Comparison of ENCODE assay signal across 21 mouse cellular contexts in genomic region chr2:91644021-91644420, GRCm38 (mm10). TPM values are rescaled to one million over a fixed set of nuclear protein-coding genes. Genes with fewer than 3 reads are reported as not detected.
DNase-seq lines count a peak whose midpoint lies in the region; ATAC-seq and TF ChIP-seq lines count a peak whose summit lies in the region.
"Had no signal": no experiment of that assay in that cellular context is flagged by ENCODE, and none has a peak within 500 bp of the region (broad histone marks: within the 10 kb centered on the region; RNA-seq: fewer than 3 reads in every experiment).

No protein-coding gene starts in this region.

- H3K4me1 ChIP-seq in liver, embryonic 12.5 days: peaks cover 57% of the 10 kb centered on the region
- peaks cover 66% of the 10 kb centered on the region for H3K4me1 ChIP-seq in thymus, adult 2 months (replicated peaks; ENCODE audit: control insufficient read depth, insufficient read depth, low read length)
- H3K4me1 ChIP-seq in liver, embryonic 15.5 days (replicated peaks): peaks cover 57% of the 10 kb centered on the region
- peaks cover 13% of the 10 kb centered on the region for H3K4me1 ChIP-seq in forebrain, embryonic 15.5 days
- peaks cover 11% of the 10 kb centered on the region for H3K4me1 ChIP-seq in forebrain, embryonic 12.5 days

- H3K9me3 ChIP-seq in liver, embryonic 12.5 days (replicated peaks): no peaks in the 10 kb centered on the region
- H3K9me3 ChIP-seq in liver, embryonic 15.5 days (replicated peaks): no peaks in the 10 kb centered on the region
- no peaks in the 10 kb centered on the region for H3K9me3 ChIP-seq in forebrain, embryonic 15.5 days
- H3K9me3 ChIP-seq in forebrain, embryonic 12.5 days: no peaks in the 10 kb centered on the region
- H3K9me3 ChIP-seq: embryonic facial prominence, embryonic 13.5 days; G1E; heart, embryonic 10.5 days; hindbrain, embryonic 12.5 days had no signal

- 88% methylated on average over 11 of the region's 11 CpGs for WGBS in liver, embryonic 12.5 days (ENCODE audit: insufficient replicate concordance)
- WGBS in thymus, adult 2 months: 77% methylated on average over 11 of the region's 11 CpGs
- 90% methylated on average over 11 of the region's 11 CpGs for WGBS in liver, embryonic 15.5 days (ENCODE audit: insufficient replicate concordance)
- WGBS in forebrain, embryonic 15.5 days: 95% methylated on average over 11 of the region's 11 CpGs
- 98% methylated on average over 11 of the region's 11 CpGs for whole genome bisulfite sequencing in forebrain, embryonic 12.5 days

- no peak overlapping the region for H3K9ac ChIP-seq in liver, embryonic 12.5 days
- H3K9ac ChIP-seq in liver, embryonic 15.5 days: no peak overlapping the region
- H3K9ac ChIP-seq in forebrain, embryonic 15.5 days (replicated peaks): no peak overlapping the region
- no peak overlapping the region for H3K9ac ChIP-seq in forebrain, embryonic 12.5 days
- H3K9ac ChIP-seq: embryonic facial prominence, embryonic 13.5 days; hindbrain, embryonic 12.5 days had no signal

- peak overlapping the region; percentile 77 for H3K27ac ChIP-seq in liver, embryonic 12.5 days
- H3K27ac ChIP-seq in thymus, adult 2 months (ENCODE audit: control insufficient read depth, insufficient read depth, low read length): peak overlapping the region; percentile 96
- peak overlapping the region; percentile 53; the same call in 1 of the 2 replicates for H3K27ac ChIP-seq in liver, embryonic 15.5 days (replicated peaks)
- H3K27ac ChIP-seq in forebrain, embryonic 15.5 days (replicated peaks): no peak overlapping the region
- H3K27ac ChIP-seq in forebrain, embryonic 12.5 days: no peak overlapping the region
- H3K27ac ChIP-seq: embryonic facial prominence, embryonic 13.5 days; heart, embryonic 10.5 days; hindbrain, embryonic 12.5 days had no signal

- H3K4me2 ChIP-seq in liver, embryonic 12.5 days: no peak overlapping the region
- no peak overlapping the region for H3K4me2 ChIP-seq in liver, embryonic 15.5 days
- H3K4me2 ChIP-seq in forebrain, embryonic 15.5 days (replicated peaks): no peak overlapping the region
- no peak overlapping the region for H3K4me2 ChIP-seq in forebrain, embryonic 12.5 days
- H3K4me2 ChIP-seq: embryonic facial prominence, embryonic 13.5 days; hindbrain, embryonic 12.5 days had no signal

- peaks cover 57% of the 10 kb centered on the region for H3K36me3 ChIP-seq in liver, embryonic 12.5 days
- peaks cover 13% of the 10 kb centered on the region for H3K36me3 ChIP-seq in thymus, adult 2 months (ENCODE audit: control insufficient read depth, insufficient read depth, low read length)
- peaks cover 44% of the 10 kb centered on the region for H3K36me3 ChIP-seq in liver, embryonic 15.5 days (replicated peaks)
- H3K36me3 ChIP-seq in forebrain, embryonic 15.5 days: peaks cover 47% of the 10 kb centered on the region
- H3K36me3 ChIP-seq in forebrain, embryonic 12.5 days (replicated peaks): peaks cover 59% of the 10 kb centered on the region

- H3K27me3 ChIP-seq in liver, embryonic 12.5 days (replicated peaks): no peaks in the 10 kb centered on the region
- H3K27me3 ChIP-seq in thymus, adult 2 months (ENCODE audit: control insufficient read depth, insufficient read depth, low read length): no peaks in the 10 kb centered on the region
- H3K27me3 ChIP-seq in liver, embryonic 15.5 days: no peaks in the 10 kb centered on the region
- H3K27me3 ChIP-seq in forebrain, embryonic 15.5 days: no peaks in the 10 kb centered on the region
- no peaks in the 10 kb centered on the region for H3K27me3 ChIP-seq in forebrain, embryonic 12.5 days
- H3K27me3 ChIP-seq: embryonic facial prominence, embryonic 13.5 days; hindbrain, embryonic 12.5 days had no signal

- ATAC-seq in liver, embryonic 12.5 days: no peak
- no peak for ATAC-seq in liver, embryonic 15.5 days (ENCODE audit: insufficient read depth)
- ATAC-seq in forebrain, embryonic 15.5 days (replicated peaks): no peak
- no peak for ATAC-seq in forebrain, embryonic 12.5 days (ENCODE audit: low FRiP score)
- ATAC-seq: forebrain, embryonic 14.5 days; hindbrain, embryonic 16.5 days had no signal

- H3K4me3 ChIP-seq in liver, embryonic 12.5 days: no peak overlapping the region
- no peak overlapping the region for H3K4me3 ChIP-seq in thymus, adult 2 months (ENCODE audit: control insufficient read depth, insufficient read depth, low read length)
- H3K4me3 ChIP-seq in liver, embryonic 15.5 days (replicated peaks): no peak overlapping the region
- no peak overlapping the region for H3K4me3 ChIP-seq in forebrain, embryonic 15.5 days
- no peak overlapping the region for H3K4me3 ChIP-seq in forebrain, embryonic 12.5 days (replicated peaks)
- H3K4me3 ChIP-seq: embryonic facial prominence, embryonic 13.5 days; heart, embryonic 10.5 days; hindbrain, embryonic 12.5 days had no signal

- no peak for TF ChIP-seq POLR2A in thymus, adult 2 months (IDR thresholded peaks at IDR 0.05; ENCODE audit: control insufficient read depth, extremely low read depth, insufficient read depth, low read length, poor library complexity)

- no peak for TF ChIP-seq CTCF in thymus, adult 2 months (IDR thresholded peaks at IDR 0.05; ENCODE audit: borderline replicate concordance, control insufficient read depth, extremely low read depth, insufficient read depth, low read length, poor library complexity)

- DNase-seq in liver: no peak
- no peak for DNase-seq in thymus, adult 2 months
- DNase-seq in thymus, postnatal 36 days: no peak
- DNase-seq: adrenal gland, postnatal 14 days; cerebellum, adult 11-12 months; cerebellum, adult 9-10 months; cerebellum, postnatal 25 days; gastrocnemius, postnatal 36 days; heart, adult 18-20 months; heart, postnatal 10 days; heart, postnatal 4 days had no signal

RNA-seq across cellular contexts. Expression of gene Zfp408, which starts 5.6 kb away (rescaled TPM):
- polyA plus RNA-seq in liver, embryonic 12.5 days (2016; fragmentation: Nextera tagmentation; extraction: Ambion mirVana): 5.0 and 5.9 TPM in 2 replicates
- 52.2 and 62.6 TPM in 2 replicates for polyA plus RNA-seq in thymus, adult 2 months (2012; rRNA removed)
- polyA plus RNA-seq in liver, embryonic 15.5 days (2015; fragmentation: Nextera tagmentation; extraction: Ambion mirVana): 2.8 and 2.9 TPM in 2 replicates
- polyA plus RNA-seq in forebrain, embryonic 15.5 days (2015; fragmentation: Nextera tagmentation; extraction: Ambion mirVana): 13.8 and 14.8 TPM in 2 replicates
- 8.9 and 12.6 TPM in 2 replicates for polyA plus RNA-seq in forebrain, embryonic 12.5 days (2016; fragmentation: Nextera tagmentation; extraction: Ambion mirVana)

RNA-seq across cellular contexts. Expression of gene Arhgap1, which starts 5.6 kb away (rescaled TPM):
- polyA plus RNA-seq in liver, embryonic 12.5 days (2016; fragmentation: Nextera tagmentation; extraction: Ambion mirVana): 59.8 and 66.1 TPM in 2 replicates
- 185 and 191 TPM in 2 replicates for polyA plus RNA-seq in thymus, adult 2 months (2012; rRNA removed)
- 42.5 and 43.7 TPM in 2 replicates for polyA plus RNA-seq in liver, embryonic 15.5 days (2015; fragmentation: Nextera tagmentation; extraction: Ambion mirVana)
- polyA plus RNA-seq in forebrain, embryonic 15.5 days (2015; fragmentation: Nextera tagmentation; extraction: Ambion mirVana): 88.7 and 92.7 TPM in 2 replicates
- polyA plus RNA-seq in forebrain, embryonic 12.5 days (2016; fragmentation: Nextera tagmentation; extraction: Ambion mirVana): 71.0 and 76.1 TPM in 2 replicates

RNA-seq across cellular contexts. Expression of gene F2, which starts 7.8 kb away (rescaled TPM):
- polyA plus RNA-seq in liver, embryonic 12.5 days (2016; fragmentation: Nextera tagmentation; extraction: Ambion mirVana): 121 and 125 TPM in 2 replicates
- polyA plus RNA-seq in thymus, adult 2 months (2012; rRNA removed): 0.62 and 5.1 TPM in 2 replicates
- 365 and 498 TPM in 2 replicates for polyA plus RNA-seq in liver, embryonic 15.5 days (2015; fragmentation: Nextera tagmentation; extraction: Ambion mirVana)
- 0.13 and 0.38 TPM in 2 replicates for polyA plus RNA-seq in forebrain, embryonic 15.5 days (2015; fragmentation: Nextera tagmentation; extraction: Ambion mirVana)
- 0.09 TPM in 1 of 2 replicates, not detected in the other for polyA plus RNA-seq in forebrain, embryonic 12.5 days (2016; fragmentation: Nextera tagmentation; extraction: Ambion mirVana)

Comparison
In these comparisons a context has a peak if more than half of its experiments do, and no peak if none do; other contexts are left out.
1. H3K27ac ChIP-seq: peak in liver, embryonic 12.5 days (single experiment), thymus, adult 2 months (single experiment) and liver, embryonic 15.5 days (single experiment); none in forebrain, embryonic 15.5 days (single experiment) and forebrain, embryonic 12.5 days (single experiment).
2. RNA of gene F2, which starts 7.8 kb away (polyA plus RNA-seq): 365 to 498 TPM in liver, embryonic 15.5 days and 121 to 125 TPM in liver, embryonic 12.5 days; 0.62 to 5.1 TPM in thymus, adult 2 months, 0.13 to 0.38 TPM in forebrain, embryonic 15.5 days and 0.09 TPM in forebrain, embryonic 12.5 days; every median in the first group is over 10 times any median in the second.